Mouse (Mus musculus): ENCODE data around the gene Opcml. TPM values are rescaled to one million over a fixed set of nuclear protein-coding genes. Genes with fewer than 3 reads are reported as not detected.

The Opcml gene
- polyA plus RNA-seq, 1 experiment from 2014 or later = 4.3 TPM

- H3K27ac ChIP-seq = no peak overlapping the region
- no peaks in the 10 kb centered on the region for H3K27me3 ChIP-seq (ENCODE audit: insufficient read depth, poor library complexity, severe bottlenecking)
- H3K36me3 ChIP-seq = no peaks in the 10 kb centered on the region
- DNase-seq (ENCODE audit: low spot score) = no peak
- no peaks in the 10 kb centered on the region for H3K4me1 ChIP-seq
- no peak overlapping the region for H3K4me3 ChIP-seq
- H3K9me3 ChIP-seq = no peaks in the 10 kb centered on the region
- WGBS = 88% methylated on average over 1 of the region's 1 CpGs
Measured at GRCm38 (mm10) chr9:27923495-27923894, 132.9 kb downstream of the Opcml start.

DNA sequence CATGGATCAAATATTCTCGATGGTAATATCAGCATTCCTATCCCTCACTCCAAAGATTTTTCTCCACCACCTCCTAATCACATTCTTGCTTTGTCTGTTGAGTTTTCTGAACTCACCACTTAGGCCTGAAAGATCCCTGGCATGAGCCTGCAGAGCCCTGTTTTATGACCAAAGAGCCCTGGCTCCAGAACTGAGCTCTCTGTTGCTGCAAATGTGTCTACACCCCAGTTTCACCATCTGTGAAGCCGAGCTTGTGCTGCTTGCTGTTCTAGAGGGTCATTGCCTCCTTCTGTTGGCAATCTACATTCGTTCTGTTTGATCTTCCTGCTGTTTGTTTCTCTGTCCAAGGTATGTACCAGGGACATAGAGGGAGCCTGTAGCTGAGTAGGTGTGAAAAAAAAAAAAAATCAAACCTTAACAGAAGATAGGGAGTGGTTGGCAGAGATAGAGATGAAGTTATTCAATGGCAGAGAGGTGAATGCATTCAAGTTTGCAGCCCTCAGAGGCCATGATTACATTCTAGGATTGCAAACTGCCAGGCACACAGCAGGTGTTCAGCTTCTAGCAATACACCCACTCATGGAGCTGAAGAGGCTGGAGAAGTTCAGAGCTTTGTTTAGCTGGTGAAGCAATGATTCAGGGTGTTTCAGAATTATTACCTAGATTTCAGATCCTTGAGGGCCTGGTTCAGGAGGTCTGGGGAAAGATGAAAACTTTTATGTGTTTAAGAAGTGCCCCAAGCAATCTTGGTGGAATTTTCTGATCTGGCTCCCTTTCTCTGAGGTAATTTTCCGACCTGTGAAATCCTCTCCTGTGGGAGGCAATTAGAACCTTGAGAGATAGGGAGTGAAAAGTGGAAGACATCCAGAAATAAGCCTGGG lies 133.6 kb downstream of the Opcml start:
- Histone ChIP-seq H3K27ac (no peak overlapping the region), H3K9me3 (no peaks in the 10 kb centered on the region), H3K4me1 (no peaks in the 10 kb centered on the region), H3K4me3 (no peak overlapping the region), H3K27me3 (ENCODE audit: insufficient read depth, poor library complexity, severe bottlenecking) (no peaks in the 10 kb centered on the region), H3K36me3 (no peaks in the 10 kb centered on the region)
- WGBS = 53% methylated on average over 4 of the region's 4 CpGs
- DNase-seq (ENCODE audit: low spot score) = no peak

- WGBS = 73% methylated on average over 2 of the region's 2 CpGs
- Histone ChIP-seq H3K27ac (no peak overlapping the region), H3K9me3 (no peaks in the 10 kb centered on the region), H3K4me1 (0 out of 2 replicates have a peak, but pooled peaks cover 3% of the 10 kb centered on the region), H3K36me3 (no peaks in the 10 kb centered on the region), H3K4me3 (no peak overlapping the region), H3K27me3 (ENCODE audit: insufficient read depth, poor library complexity, severe bottlenecking) (no peaks in the 10 kb centered on the region)
- DNase-seq (ENCODE audit: low spot score) = no peak
Measured at GRCm38 (mm10) chr9:27925650-27926049, 135.1 kb downstream of the Opcml start.

- DNase-seq (ENCODE audit: low spot score) = no peak
- peaks cover 11% of the 10 kb centered on the region; the same call in 1 of the 2 replicates for H3K4me1 ChIP-seq
- no peaks in the 10 kb centered on the region for H3K9me3 ChIP-seq
- H3K36me3 ChIP-seq = no peaks in the 10 kb centered on the region
- no peaks in the 10 kb centered on the region for H3K27me3 ChIP-seq (ENCODE audit: insufficient read depth, poor library complexity, severe bottlenecking)
- H3K27ac ChIP-seq = no peak overlapping the region
- no peak overlapping the region for H3K4me3 ChIP-seq
Measured at GRCm38 (mm10) chr9:27937253-27937652, 146.7 kb downstream of the Opcml start.

- Histone ChIP-seq H3K27me3 (ENCODE audit: insufficient read depth, poor library complexity, severe bottlenecking) (no peaks in the 10 kb centered on the region), H3K4me1 (peaks cover 11% of the 10 kb centered on the region; the same call in 1 of the 2 replicates), H3K36me3 (no peaks in the 10 kb centered on the region), H3K9me3 (no peaks in the 10 kb centered on the region), H3K27ac (no peak overlapping the region), H3K4me3 (no peak overlapping the region)
- no peak for DNase-seq (ENCODE audit: low spot score)
- WGBS = 90% methylated on average over 5 of the region's 5 CpGs
Measured at GRCm38 (mm10) chr9:27937660-27938059, 147.1 kb downstream of the Opcml start.

GRCm38 (mm10) chr9:27945323-27946010 lies 154.9 kb downstream of the Opcml start:
- no peak for DNase-seq (ENCODE audit: low spot score)
- WGBS = 76% methylated on average over 11 of the region's 11 CpGs
- H3K27me3 ChIP-seq (ENCODE audit: insufficient read depth, poor library complexity, severe bottlenecking) = no peaks in the 10 kb centered on the region
- no peaks in the 10 kb centered on the region for H3K9me3 ChIP-seq
- H3K36me3 ChIP-seq = no peaks in the 10 kb centered on the region
- H3K4me1 ChIP-seq = no peaks in the 10 kb centered on the region
- no peak overlapping the region for H3K27ac ChIP-seq
- no peak overlapping the region for H3K4me3 ChIP-seq

DNA sequence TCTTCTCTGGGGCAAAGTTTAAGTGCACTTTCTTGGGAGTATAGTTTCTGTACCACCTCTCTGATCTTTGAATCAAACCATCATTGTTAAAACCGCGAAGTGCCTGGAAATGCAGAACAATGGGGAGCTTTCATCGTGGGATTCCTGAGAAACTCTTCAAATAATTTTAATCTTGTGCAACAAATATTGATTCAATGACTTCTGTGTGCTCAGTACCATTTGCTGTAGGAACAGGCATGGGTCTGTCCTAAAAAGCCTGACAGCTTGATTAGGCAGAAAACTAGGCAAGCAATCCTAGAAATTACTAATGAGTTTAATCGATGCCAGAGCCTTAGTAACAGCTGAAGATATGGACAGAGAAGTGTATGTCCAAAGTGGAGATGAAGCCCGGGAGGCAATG lies 160.5 kb downstream of the Opcml start:
- H3K9me3 ChIP-seq = no peaks in the 10 kb centered on the region

GRCm38 (mm10) chr9:27961682-27962081 lies 171.1 kb downstream of the Opcml start:
- no peak for DNase-seq (ENCODE audit: low spot score)
- no peaks in the 10 kb centered on the region for H3K36me3 ChIP-seq
- H3K9me3 ChIP-seq = no peaks in the 10 kb centered on the region
- H3K4me3 ChIP-seq = no peak overlapping the region
- H3K4me1 ChIP-seq = peaks cover 5% of the 10 kb centered on the region; the same call in 1 of the 2 replicates
- no peak overlapping the region for H3K27ac ChIP-seq
- 79% methylated on average over 3 of the region's 3 CpGs for WGBS
- no peaks in the 10 kb centered on the region for H3K27me3 ChIP-seq (ENCODE audit: insufficient read depth, poor library complexity, severe bottlenecking)

More for the DNA sequence above, 160.5 kb downstream of the Opcml start:
- Histone ChIP-seq H3K27me3 (ENCODE audit: insufficient read depth, poor library complexity, severe bottlenecking) (no peaks in the 10 kb centered on the region), H3K4me3 (no peak overlapping the region), H3K36me3 (no peaks in the 10 kb centered on the region), H3K4me1 (no peaks in the 10 kb centered on the region), H3K27ac (no peak overlapping the region)
- no peak for DNase-seq (ENCODE audit: low spot score)
- 61% methylated on average over 5 of the region's 5 CpGs for WGBS

GRCm38 (mm10) chr9:27963385-27963784 lies 172.8 kb downstream of the Opcml start:
- H3K36me3 ChIP-seq = no peaks in the 10 kb centered on the region
- no peak overlapping the region for H3K4me3 ChIP-seq
- no peak overlapping the region for H3K27ac ChIP-seq
- no peaks in the 10 kb centered on the region for H3K9me3 ChIP-seq
- DNase-seq (ENCODE audit: low spot score) = no peak
- no peaks in the 10 kb centered on the region for H3K27me3 ChIP-seq (ENCODE audit: insufficient read depth, poor library complexity, severe bottlenecking)
- peaks cover 5% of the 10 kb centered on the region; the same call in 1 of the 2 replicates for H3K4me1 ChIP-seq
- WGBS = 33% methylated on average over 2 of the region's 2 CpGs

- H3K4me1 ChIP-seq = peaks cover 5% of the 10 kb centered on the region; the same call in 1 of the 2 replicates
- no peak overlapping the region for H3K27ac ChIP-seq
- DNase-seq (ENCODE audit: low spot score) = no peak
- H3K36me3 ChIP-seq = no peaks in the 10 kb centered on the region
- H3K27me3 ChIP-seq (ENCODE audit: insufficient read depth, poor library complexity, severe bottlenecking) = no peaks in the 10 kb centered on the region
- H3K9me3 ChIP-seq = no peaks in the 10 kb centered on the region
- H3K4me3 ChIP-seq = no peak overlapping the region
- 76% methylated on average over 10 of the region's 10 CpGs for whole genome bisulfite sequencing
Measured at GRCm38 (mm10) chr9:27964902-27965550, 174.5 kb downstream of the Opcml start.

DNA sequence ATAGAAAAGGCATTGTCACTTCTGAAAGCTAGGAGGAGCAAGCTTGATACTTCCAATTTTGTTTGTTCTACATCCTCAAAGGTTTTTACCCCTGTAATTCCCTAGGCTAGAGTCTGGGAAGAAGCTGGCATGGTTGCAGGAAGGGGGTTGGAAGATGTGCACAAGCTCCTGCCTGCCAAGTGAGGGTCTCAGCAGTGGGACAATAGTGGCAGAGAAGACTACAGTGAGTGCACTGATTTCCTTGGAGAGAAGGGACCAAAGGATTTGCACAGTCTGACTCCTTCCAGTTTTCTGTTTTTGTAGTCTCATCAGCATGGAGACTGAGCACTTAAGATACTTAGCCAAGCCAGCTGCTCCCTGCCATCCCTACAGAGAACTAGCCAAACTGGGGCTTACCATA lies 177.7 kb downstream of the Opcml start:
- Histone ChIP-seq H3K27ac (no peak overlapping the region), H3K36me3 (no peaks in the 10 kb centered on the region), H3K9me3 (no peaks in the 10 kb centered on the region), H3K27me3 (ENCODE audit: insufficient read depth, poor library complexity, severe bottlenecking) (no peaks in the 10 kb centered on the region), H3K4me1 (peaks cover 1% of the 10 kb centered on the region; the same call in 1 of the 2 replicates), H3K4me3 (no peak overlapping the region)
- no peak for DNase-seq (ENCODE audit: low spot score)

DNA sequence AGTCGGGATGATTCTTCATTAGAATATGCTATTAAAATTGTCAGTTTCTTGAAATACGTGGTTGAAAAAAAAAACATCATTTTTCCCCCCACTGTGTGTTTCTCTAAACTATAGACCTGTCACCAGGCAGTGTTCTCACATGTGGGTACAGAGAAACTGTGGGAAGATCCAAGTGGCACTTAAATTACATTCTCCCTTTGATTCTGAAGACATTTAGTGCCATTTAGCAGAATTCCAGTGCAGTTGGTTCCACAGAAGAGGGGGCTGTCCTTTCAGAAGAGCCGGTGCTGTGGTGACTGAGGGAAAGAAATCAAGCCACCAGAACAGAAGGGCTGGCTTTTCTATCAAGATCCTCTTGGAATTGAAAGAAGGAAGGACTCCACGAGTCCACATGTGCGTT lies 181.7 kb downstream of the Opcml start:
- Histone ChIP-seq H3K4me3 (no peak overlapping the region), H3K27ac (no peak overlapping the region), H3K36me3 (no peaks in the 10 kb centered on the region), H3K9me3 (no peaks in the 10 kb centered on the region), H3K4me1 (no peaks in the 10 kb centered on the region), H3K27me3 (ENCODE audit: insufficient read depth, poor library complexity, severe bottlenecking) (no peaks in the 10 kb centered on the region)
- 86% methylated on average over 5 of the region's 5 CpGs for WGBS
- no peak for DNase-seq (ENCODE audit: low spot score)

DNA sequence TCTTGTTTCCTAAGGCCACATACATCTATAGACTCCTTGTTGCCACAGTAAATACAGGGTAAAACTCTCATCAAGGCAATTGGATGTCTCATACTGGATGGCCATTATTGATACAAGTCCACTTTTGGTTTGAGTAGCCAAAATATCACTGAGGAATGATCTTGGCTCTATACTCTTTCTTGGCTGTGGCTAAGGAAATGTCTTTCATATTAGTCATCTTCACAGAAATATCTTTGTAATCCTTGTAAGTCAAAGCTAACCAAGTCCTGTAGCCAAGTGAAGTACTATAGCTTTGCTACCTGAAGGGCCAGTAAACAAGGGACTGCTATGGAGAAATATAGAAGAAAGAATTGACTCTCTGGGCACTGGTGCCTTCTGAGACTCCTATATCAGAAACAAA lies 192.0 kb downstream of the Opcml start:
- no peak for DNase-seq (ENCODE audit: low spot score)
- Histone ChIP-seq H3K4me3 (no peak overlapping the region), H3K9me3 (no peaks in the 10 kb centered on the region), H3K4me1 (no peaks in the 10 kb centered on the region), H3K27me3 (ENCODE audit: insufficient read depth, poor library complexity, severe bottlenecking) (no peaks in the 10 kb centered on the region), H3K27ac (no peak overlapping the region), H3K36me3 (no peaks in the 10 kb centered on the region)
